Mouse (Mus musculus) bone marrow, adult 2 months (tissue): ENCODE measurements around the gene Zdhhc18.

ENCODE experiments used
- CTCF ChIP-seq: fragments of 200-500 bp; IDR thresholded peaks from 2 replicates; pipeline ENCODE4 v1.5.1; 2011; ENCODE audit warnings: low read length, control low read depth; ENCODE audit not compliant: control insufficient read depth, insufficient read depth
- POLR2A ChIP-seq: fragments of 200-500 bp; IDR thresholded peaks from 2 replicates; pipeline ENCODE4 v1.6.1; 2011; ENCODE audit warnings: low read depth, mild to moderate bottlenecking, control low read depth, low read length, borderline replicate concordance; ENCODE audit not compliant: control insufficient read depth

GRCm38 (mm10) chr4:133629191-133629590, 20.8 kb downstream of the Zdhhc18 start:
- TF ChIP-seq CTCF (no peak), POLR2A (no peak)
